Mouse (Mus musculus) limb, embryonic 13.5 days (tissue): ENCODE measurements around the gene Ccer2. TPM values are rescaled to one million over a fixed set of nuclear protein-coding genes. Genes with fewer than 3 reads are reported as not detected.

Experiments
- ATAC-seq: fragments of 200-750 bp; cut with Nextera tagmentation; 2 replicates; pipeline ENCODE4 v1.8.0; 2017; ENCODE audit warnings: low read depth, moderate number of reproducible peaks, moderate TSS enrichment; ENCODE audit not compliant: low FRiP score
- H3K27ac ChIP-seq: fragments of 300-500 bp; sonication (generic); 2 replicates; pipeline ENCODE4 v1.5.1; 2015; ENCODE audit warnings: inconsistent platforms, mild to moderate bottlenecking, moderate library complexity
- H3K27me3 ChIP-seq: fragments of 300-500 bp; sonication (generic); 2 replicates; pipeline ENCODE4 v1.6.1; 2015; ENCODE audit warnings: mild to moderate bottlenecking, inconsistent platforms
- H3K36me3 ChIP-seq: fragments of 300-500 bp; sonication (generic); 2 replicates; pipeline ENCODE4 v1.6.1; 2015; ENCODE audit warnings: inconsistent platforms, mild to moderate bottlenecking, moderate library complexity
- H3K4me1 ChIP-seq: fragments of 300-500 bp; sonication (generic); 2 replicates; pipeline ENCODE4 v1.6.1; 2015; ENCODE audit warnings: inconsistent platforms
- H3K4me2 ChIP-seq: fragments of 300-500 bp; sonication (generic); replicated peaks from 2 replicates; pipeline ENCODE4 v1.6.1; 2015; ENCODE audit warnings: inconsistent platforms, mild to moderate bottlenecking, moderate library complexity
- H3K4me3 ChIP-seq: fragments of 300-500 bp; sonication (generic); 2 replicates; pipeline ENCODE4 v1.5.1; 2015; ENCODE audit warnings: moderate library complexity, mild to moderate bottlenecking, inconsistent platforms
- H3K9ac ChIP-seq: fragments of 300-500 bp; sonication (generic); 2 replicates; pipeline ENCODE4 v1.6.1; 2015; ENCODE audit warnings: mild to moderate bottlenecking, inconsistent platforms
- H3K9me3 ChIP-seq: fragments of 300-500 bp; sonication (generic); 2 replicates; pipeline ENCODE4 v1.6.1; 2016; ENCODE audit warnings: inconsistent platforms
- WGBS: fragments of 180-500 bp; shearing (Covaris S2); methylation state at CpG from one replicate; pipeline ENCODE4 v1.1.7; 2015; 5-methylcytosine and 5-hydroxymethylcytosine counted together
- polyA plus RNA-seq: library from polyadenylated mRNA; unstranded; fragments of >200 nt; fragmentation: Nextera tagmentation; extraction: Ambion mirVana; gene quantifications from 2 replicates; pipeline ENCODE4 v1.2.1, GENCODE M21; 2015

Ccer2 gene
- polyA plus RNA-seq, 1 experiment from 2014 or later, result not detected

GRCm38 (mm10) chr7:28780067-28780658, 24.2 kb downstream of the Ccer2 start:
- Histone ChIP-seq H3K27me3 (no peaks in the 10 kb centered on the region), H3K36me3 (peaks cover 62% of the 10 kb centered on the region), H3K4me3 (no peak overlapping the region), H3K9ac (no peak overlapping the region), H3K27ac (0 out of 2 replicates have a peak overlapping the region, but pooled peaks have one; percentile 52), H3K4me2 (no peak overlapping the region; the same call in 1 of the 2 replicates), H3K9me3 (no peaks in the 10 kb centered on the region), H3K4me1 (peaks cover 9% of the 10 kb centered on the region)
- WGBS, result 48% methylated on average over 6 of the region's 6 CpGs
- 0 out of 2 replicates have a peak, but pooled peaks have one; percentile 39 for ATAC-seq

DNA sequence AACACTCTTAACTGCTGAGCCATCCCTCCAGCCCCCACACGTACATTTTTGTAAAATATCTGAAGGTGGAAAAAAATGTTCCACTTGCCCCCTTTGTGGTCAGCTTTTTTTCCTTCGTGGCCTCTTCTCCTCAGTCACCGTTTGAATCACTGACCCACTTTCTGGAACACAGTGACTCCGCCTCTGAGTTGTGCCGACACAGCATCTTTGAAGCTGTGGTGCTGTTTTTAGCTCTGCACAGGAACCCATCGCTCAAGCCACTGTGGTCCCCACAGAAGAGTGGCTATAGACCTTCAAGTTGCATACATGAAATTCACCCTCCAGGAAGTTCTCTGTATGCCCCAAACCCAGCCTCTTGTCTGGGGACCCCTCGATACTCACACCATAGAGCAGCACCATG, 24.9 kb downstream of the Ccer2 start:
- 82% methylated on average over 7 of the region's 7 CpGs for WGBS

DNA sequence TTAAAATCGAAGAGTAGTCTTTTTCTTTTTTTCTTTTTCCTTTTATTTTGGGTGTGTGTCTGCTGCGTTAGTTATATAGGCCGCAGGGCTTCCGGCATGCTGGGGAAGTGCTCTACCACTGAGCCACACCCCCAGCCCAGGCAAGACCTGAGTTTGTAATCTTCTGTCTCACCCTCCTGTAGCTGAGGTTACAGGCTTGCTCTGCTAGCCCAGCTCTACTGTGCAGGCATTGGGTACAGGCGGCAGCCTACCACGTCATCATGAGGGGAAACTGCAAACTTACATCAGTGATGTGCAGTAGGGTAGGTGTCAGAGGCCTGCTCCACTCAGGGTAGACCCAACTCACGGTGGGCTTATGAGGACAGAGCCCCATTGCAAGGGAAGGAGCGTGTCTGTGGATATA, 25.3 kb downstream of the Ccer2 start:
- Histone ChIP-seq H3K27ac (no peak overlapping the region), H3K27me3 (no peaks in the 10 kb centered on the region), H3K36me3 (peaks cover 64% of the 10 kb centered on the region), H3K4me1 (peaks cover 9% of the 10 kb centered on the region), H3K4me2 (no peak overlapping the region), H3K4me3 (no peak overlapping the region), H3K9ac (no peak overlapping the region), H3K9me3 (no peaks in the 10 kb centered on the region)
- 87% methylated on average over 8 of the region's 8 CpGs for WGBS
- no peak for ATAC-seq

More for the DNA sequence above, 24.9 kb downstream of the Ccer2 start:
- Histone ChIP-seq H3K4me1 (peaks cover 9% of the 10 kb centered on the region), H3K36me3 (peaks cover 62% of the 10 kb centered on the region), H3K4me3 (no peak overlapping the region), H3K27ac (no peak overlapping the region), H3K9ac (no peak overlapping the region), H3K4me2 (no peak overlapping the region), H3K27me3 (no peaks in the 10 kb centered on the region), H3K9me3 (no peaks in the 10 kb centered on the region)
- no peak for ATAC-seq

DNA sequence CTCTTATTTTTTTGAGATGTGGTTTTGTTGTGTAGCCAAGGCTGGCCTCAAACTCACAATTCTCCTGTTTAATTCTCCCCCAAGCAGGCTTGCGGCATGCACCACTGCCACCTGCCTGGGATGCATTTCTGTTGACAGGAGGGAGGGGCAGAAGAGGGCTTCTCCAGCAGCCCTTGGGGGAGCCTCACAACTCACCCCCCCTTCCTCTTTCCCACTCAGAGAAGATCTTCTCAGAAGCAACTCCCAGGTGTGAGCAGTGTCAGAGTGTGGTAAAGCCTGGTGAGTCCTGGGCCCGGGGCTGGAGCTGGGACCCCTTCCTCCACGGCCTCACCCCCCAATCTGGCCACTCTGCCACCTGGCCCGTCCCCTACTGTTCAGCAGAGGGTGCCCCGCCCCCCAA, 29.2 kb downstream of the Ccer2 start:
- H3K36me3 ChIP-seq, result peaks cover 60% of the 10 kb centered on the region
- no peak overlapping the region for H3K4me2 ChIP-seq
- H3K4me1 ChIP-seq, result peaks cover 28% of the 10 kb centered on the region
- ATAC-seq, result no peak
- H3K9me3 ChIP-seq, result no peaks in the 10 kb centered on the region
- H3K9ac ChIP-seq, result no peak overlapping the region; the same call in 1 of the 2 replicates
- no peak overlapping the region for H3K4me3 ChIP-seq
- WGBS, result 76% methylated on average over 5 of the region's 5 CpGs
- H3K27me3 ChIP-seq, result no peaks in the 10 kb centered on the region
- H3K27ac ChIP-seq, result no peak overlapping the region

DNA sequence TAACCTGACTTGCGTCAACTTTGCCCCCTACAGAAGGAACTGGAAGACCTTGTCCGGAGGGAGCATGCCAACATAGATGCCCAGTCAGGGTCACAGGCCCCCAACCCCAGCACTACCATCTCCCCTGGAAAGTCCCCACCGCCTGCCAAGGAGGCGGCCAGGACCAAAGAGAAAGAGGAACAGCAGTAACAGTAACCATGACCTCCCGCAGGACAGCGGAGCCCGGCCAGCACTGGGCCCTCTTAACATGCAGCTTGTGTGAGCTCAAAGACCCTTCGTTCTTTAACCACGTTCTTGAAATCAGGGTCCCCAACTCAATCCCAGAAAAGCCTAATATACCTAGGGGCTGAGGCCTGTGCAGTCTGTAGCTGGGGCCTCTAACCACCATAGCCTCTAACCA, 31.9 kb downstream of the Ccer2 start:
- no peaks in the 10 kb centered on the region for H3K27me3 ChIP-seq
- peaks cover 53% of the 10 kb centered on the region for H3K36me3 ChIP-seq
- peaks cover 32% of the 10 kb centered on the region for H3K4me1 ChIP-seq
- no peaks in the 10 kb centered on the region for H3K9me3 ChIP-seq
- H3K4me3 ChIP-seq, result no peak overlapping the region
- 89% methylated on average over 9 of the region's 9 CpGs for WGBS
- no peak overlapping the region for H3K9ac ChIP-seq
- no peak for ATAC-seq
- no peak overlapping the region for H3K27ac ChIP-seq
- H3K4me2 ChIP-seq, result no peak overlapping the region

DNA sequence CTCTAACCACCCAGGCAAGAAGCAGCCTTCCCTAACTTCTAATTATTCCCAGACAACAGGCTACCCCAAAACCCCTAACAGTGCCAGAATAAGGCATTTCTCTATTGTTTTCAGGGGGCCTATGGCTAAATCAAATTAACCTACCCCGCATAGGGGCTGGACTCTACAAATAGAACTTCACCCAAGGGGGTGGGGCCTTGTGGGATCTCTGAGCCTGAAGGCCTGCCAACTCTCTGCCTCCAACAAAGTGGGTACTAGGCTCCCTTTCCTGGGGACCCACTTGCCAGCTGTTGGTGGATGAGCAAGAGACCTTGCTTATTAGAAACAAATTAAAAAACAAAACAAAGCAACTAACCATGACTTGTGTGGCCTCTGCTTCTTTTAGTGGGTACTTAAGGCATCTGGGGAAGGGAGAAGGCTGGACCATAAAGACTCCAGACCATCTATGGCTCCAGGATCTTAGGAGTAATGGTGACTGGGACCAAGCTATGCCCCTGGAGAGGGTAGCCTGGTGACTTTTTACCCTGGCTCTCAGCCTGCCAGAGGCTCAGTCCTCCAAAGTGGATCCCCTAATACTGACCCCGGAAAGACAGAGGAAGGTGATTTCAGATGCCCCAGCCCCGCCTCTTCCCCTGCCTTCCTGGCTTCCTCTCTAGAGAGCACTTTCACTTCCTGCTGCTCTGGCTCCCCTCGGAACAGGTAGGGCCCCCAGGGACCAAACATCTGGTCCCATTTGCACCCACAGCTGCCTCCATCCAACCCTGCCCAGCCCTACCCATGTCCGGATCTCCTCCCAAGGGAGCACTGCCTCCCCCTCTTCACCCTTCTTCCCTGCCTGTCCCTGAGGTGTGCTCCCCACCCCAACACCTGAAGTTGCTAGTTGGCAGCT, 32.6 kb downstream of the Ccer2 start, which contains the start of gene Rinl:
Gene Rinl (plus strand): TSS at position 663 of the 889 bp plus-strand sequence.
- 53% methylated on average over 5 of the region's 5 CpGs for WGBS
- no peak within 1 kb of the TSS for H3K4me3 ChIP-seq
- no peak within 1 kb of the TSS for H3K9ac ChIP-seq
- H3K27me3 ChIP-seq, result no peaks in the 10 kb centered on the region
- ATAC-seq, result no peak
- H3K9me3 ChIP-seq, result no peaks in the 10 kb centered on the region
- H3K4me1 ChIP-seq, result peaks cover 32% of the 10 kb centered on the region
- H3K4me2 ChIP-seq, result no peak within 1 kb of the TSS
- H3K27ac ChIP-seq, result peak within 1 kb of the TSS; percentile 65; the same call in 1 of the 2 replicates
- H3K36me3 ChIP-seq, result peaks cover 46% of the 10 kb centered on the region

GRCm38 (mm10) chr7:28789235-28789634, 33.3 kb downstream of the Ccer2 start:
- Histone ChIP-seq H3K27ac (peak overlapping the region; percentile 65; the same call in 1 of the 2 replicates), H3K27me3 (no peaks in the 10 kb centered on the region), H3K9ac (no peak overlapping the region), H3K4me2 (no peak overlapping the region), H3K4me1 (peaks cover 32% of the 10 kb centered on the region), H3K9me3 (no peaks in the 10 kb centered on the region), H3K36me3 (peaks cover 39% of the 10 kb centered on the region), H3K4me3 (no peak overlapping the region)
- no peak for ATAC-seq
- WGBS, result 58% methylated on average over 3 of the region's 3 CpGs

- Histone ChIP-seq H3K27ac (peak overlapping the region; percentile 65; the same call in 1 of the 2 replicates), H3K9me3 (no peaks in the 10 kb centered on the region)
- no peak for ATAC-seq
Observed at GRCm38 (mm10) chr7:28790066-28790806, 34.3 kb downstream of the Ccer2 start.

GRCm38 (mm10) chr7:28791706-28792105, 35.7 kb downstream of the Ccer2 start:
- no peak overlapping the region for H3K4me3 ChIP-seq
- no peak overlapping the region for H3K4me2 ChIP-seq
- H3K27me3 ChIP-seq, result no peaks in the 10 kb centered on the region
- H3K27ac ChIP-seq, result no peak overlapping the region; the same call in 1 of the 2 replicates
- H3K36me3 ChIP-seq, result peaks cover 15% of the 10 kb centered on the region
- H3K9me3 ChIP-seq, result no peaks in the 10 kb centered on the region
- no peak for ATAC-seq
- no peak overlapping the region for H3K9ac ChIP-seq
- H3K4me1 ChIP-seq, result peaks cover 37% of the 10 kb centered on the region

More at GRCm38 (mm10) chr7:28790066-28790806, 34.3 kb downstream of the Ccer2 start:
- Histone ChIP-seq H3K36me3 (peaks cover 29% of the 10 kb centered on the region), H3K4me2 (no peak overlapping the region), H3K4me1 (peaks cover 32% of the 10 kb centered on the region), H3K9ac (no peak overlapping the region), H3K4me3 (no peak overlapping the region), H3K27me3 (no peaks in the 10 kb centered on the region)
- 52% methylated on average over 8 of the region's 8 CpGs for WGBS

DNA sequence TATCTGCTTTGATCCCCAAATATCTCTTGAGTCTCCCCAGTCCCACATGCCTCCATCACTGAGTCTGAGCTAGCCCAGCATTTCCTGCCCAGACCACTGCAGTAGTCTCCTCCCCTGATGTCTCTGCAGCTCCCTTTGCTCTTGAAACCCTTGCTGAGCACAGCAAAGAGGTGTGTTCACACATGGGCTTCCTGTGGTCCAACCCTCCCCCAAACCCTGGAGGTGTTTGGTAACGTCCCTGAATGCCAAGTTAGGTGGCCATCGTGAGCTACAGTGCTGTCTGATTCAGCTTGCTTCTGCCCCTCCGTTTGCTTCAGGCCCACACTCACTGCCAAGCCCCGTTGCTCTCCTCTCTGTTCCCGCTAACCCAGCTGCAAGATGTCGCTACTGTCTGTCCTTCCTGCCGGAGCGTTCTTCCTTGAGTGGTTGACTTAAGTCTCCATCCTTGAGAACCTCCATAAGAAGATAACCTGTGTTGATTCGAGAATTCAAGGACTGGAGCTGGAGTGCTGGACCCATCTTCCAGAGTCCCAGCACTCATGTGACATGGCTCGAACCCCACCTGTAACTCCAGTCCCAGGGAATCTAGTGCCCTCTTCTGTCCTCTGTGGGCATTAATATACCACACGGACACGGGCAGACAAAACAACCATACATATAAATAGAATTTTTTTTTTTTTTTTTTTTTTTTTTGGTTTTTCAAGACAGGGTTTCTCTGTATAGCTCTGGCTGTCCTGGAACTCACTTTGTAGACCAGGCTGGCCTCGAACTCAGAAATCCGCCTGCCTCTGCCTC, 36.6 kb downstream of the Ccer2 start:
- Histone ChIP-seq H3K4me3 (no peak overlapping the region), H3K27ac (no peak overlapping the region; the same call in 1 of the 2 replicates), H3K9ac (no peak overlapping the region), H3K4me2 (no peak overlapping the region), H3K27me3 (no peaks in the 10 kb centered on the region), H3K4me1 (peaks cover 41% of the 10 kb centered on the region), H3K36me3 (peaks cover 7% of the 10 kb centered on the region), H3K9me3 (no peaks in the 10 kb centered on the region)
- ATAC-seq, result no peak
- WGBS, result 78% methylated on average over 14 of the region's 14 CpGs

- peaks cover 34% of the 10 kb centered on the region for H3K4me1 ChIP-seq
- no peaks in the 10 kb centered on the region for H3K9me3 ChIP-seq
Observed at GRCm38 (mm10) chr7:28793834-28794233, 37.9 kb downstream of the Ccer2 start.

More at GRCm38 (mm10) chr7:28793834-28794233, 37.9 kb downstream of the Ccer2 start:
- Histone ChIP-seq H3K27ac (no peak overlapping the region), H3K4me3 (no peak overlapping the region), H3K4me2 (no peak overlapping the region), H3K36me3 (no peaks in the 10 kb centered on the region), H3K9ac (no peak overlapping the region), H3K27me3 (no peaks in the 10 kb centered on the region)
- WGBS, result 46% methylated on average over 2 of the region's 2 CpGs
- no peak for ATAC-seq
